Mouse (Mus musculus): ENCODE measurements around the gene Dnpep.

Dnpep gene

DNA sequence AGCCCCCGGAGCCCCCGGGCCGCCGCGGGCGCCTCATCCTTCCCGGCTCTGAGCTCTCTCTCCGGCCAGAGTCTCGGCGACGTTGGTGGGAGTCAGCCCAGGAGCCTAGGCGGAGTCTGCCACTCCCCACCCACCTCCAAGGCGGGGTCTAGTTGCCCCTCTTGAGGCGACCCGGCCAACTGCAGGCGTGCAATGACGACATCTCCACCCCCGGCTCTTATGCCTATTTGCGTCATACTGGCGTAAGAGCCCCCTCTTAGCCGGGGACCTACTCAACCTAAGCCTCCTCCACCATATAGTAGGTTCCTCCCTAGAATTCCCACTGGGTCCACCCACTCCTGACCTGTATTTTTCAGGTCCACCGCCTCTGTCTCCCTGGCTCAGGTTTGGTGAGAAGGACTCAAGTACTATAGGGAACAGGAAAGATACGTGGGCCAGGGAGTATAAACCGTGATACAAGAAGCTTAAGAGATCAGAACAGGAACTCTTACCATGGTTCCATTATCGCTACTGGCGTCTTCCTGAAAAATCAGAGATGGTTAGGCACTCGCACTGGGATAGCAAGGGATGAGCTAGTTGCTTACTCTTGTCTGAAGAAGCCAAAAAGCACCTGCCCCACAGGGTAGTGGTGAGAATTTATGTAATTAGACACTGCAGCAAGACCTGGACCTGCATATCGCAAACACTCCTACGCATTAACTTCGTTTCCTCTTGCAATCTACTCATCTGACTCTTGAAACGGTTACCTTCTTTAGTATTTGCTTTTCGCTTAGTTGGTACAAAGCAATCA lies 53.5 kb downstream of the Dnpep start, which contains the start of gene Ptprn:
Ptprn (minus strand) TSS at position 412 of the 790 bp plus-strand sequence.
- peak; percentile 83 to 85 for DNase-seq (ENCODE audit: low spot score in 2 of 2)

DNA sequence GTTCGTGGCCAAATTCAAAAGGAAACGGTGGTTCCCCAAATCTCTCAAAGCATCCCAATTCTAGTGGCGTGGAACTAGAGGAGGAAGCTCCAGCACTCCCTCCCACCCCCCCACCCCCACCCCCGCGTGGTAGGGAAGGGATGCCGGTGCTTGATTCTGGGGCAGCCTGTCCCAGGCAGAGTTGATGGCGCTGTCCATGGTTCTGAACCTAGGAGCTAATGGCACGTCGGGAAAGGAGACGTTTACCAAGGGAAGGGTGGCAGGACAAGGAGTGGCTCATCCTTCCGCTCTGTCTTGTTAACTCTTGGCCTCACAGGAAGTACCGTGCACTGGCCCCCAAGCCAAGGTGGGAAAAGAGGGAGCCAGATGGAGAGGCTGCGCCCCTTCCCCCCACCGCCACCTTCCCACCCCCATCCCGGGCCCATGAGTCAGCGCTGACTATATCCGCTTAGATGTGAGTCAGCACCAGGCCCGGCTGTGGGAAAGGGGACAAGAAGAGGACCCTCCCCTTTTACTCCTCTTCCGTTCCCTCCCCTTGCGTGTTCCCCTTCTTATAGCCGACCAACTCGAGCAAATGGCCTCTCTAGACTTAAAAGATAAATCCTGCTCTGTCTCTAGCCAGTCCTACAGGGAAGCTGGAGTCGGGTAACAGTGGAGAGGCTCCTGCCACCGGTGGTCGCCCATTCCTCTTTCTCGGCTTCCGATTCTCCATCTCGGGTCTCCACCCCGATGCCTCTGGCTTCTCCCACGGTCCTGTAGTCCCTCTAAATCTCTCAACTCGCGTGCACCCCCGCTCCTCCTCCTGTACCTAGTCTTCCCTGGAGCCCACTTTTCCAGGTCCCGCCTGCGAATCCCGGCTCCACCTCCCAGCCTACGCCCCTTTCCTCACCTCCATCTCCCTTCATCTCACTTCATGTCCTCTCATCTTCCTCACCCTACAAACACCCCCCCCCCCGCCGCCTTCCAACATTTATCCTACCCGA lies 54.5 kb downstream of the Dnpep start:
- DNase-seq (ENCODE audit: low spot score in 2 of 2) = peak in 1 of 2 experiments; percentile 71

DNA sequence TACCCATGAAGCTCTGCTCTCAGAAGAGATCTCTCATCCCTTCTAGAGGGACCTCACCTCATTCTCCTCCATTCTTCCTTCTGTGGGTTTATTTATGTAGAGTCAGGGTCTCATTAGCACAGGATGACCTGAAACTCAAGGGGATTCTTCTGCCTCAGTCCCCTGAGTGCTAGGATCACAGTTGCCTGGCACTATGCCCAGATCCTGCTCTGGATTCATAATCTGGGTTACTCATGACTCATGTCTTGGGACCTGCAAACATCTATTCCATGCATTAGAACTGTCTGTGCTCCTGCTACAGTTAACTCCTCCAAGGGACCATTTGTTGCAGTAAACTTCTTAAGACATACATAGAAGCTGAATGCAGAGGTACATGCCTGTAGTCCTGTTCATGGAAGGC lies 56.5 kb downstream of the Dnpep start:
- no peak for DNase-seq (ENCODE audit: low spot score in 2 of 2)

All from frontal cortex, postnatal 36 days (tissue).